Mouse (Mus musculus): ENCODE measurements around the gene Fam185a. TPM values are rescaled to one million over a fixed set of nuclear protein-coding genes. Genes with fewer than 3 reads are reported as not detected.
A peak's percentile ranks its signal among the peaks of the same experiment; 100 is the strongest.

The Fam185a gene
- polyA plus RNA-seq, 1 experiment from 2014 or later, result 8.3 TPM

DNA sequence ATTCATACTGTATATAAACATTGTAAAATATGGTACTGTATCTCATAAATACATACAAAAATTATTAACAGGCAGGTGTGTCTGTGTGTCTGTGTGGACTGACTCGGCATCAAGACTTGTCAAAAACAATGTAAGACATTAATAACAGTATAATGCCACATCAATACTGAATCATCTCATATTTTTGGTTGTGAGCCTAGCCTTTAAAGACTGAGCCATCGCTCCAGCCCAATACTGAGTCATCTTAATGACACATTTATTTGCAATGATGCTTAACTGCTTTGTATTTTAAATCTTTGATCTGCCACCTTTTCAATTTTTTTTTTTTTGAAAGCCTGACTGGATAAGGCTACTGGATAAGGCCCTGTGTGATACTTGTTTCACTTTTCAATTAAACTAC, 73.7 kb downstream of the Fam185a start:
- Histone ChIP-seq H3K27me3 (no peaks in the 10 kb centered on the region), H3K9me3 (no peaks in the 10 kb centered on the region), H3K4me1 (no peaks in the 10 kb centered on the region), H3K4me3 (no peak overlapping the region), H3K36me3 (no peaks in the 10 kb centered on the region), H3K9ac (replicated peaks) (no peak overlapping the region), H3K4me2 (replicated peaks) (no peak overlapping the region), H3K27ac (replicated peaks) (no peak overlapping the region)
- ATAC-seq (replicated peaks), result no peak
- 93% methylated on average over 2 of the region's 2 CpGs for WGBS

DNA sequence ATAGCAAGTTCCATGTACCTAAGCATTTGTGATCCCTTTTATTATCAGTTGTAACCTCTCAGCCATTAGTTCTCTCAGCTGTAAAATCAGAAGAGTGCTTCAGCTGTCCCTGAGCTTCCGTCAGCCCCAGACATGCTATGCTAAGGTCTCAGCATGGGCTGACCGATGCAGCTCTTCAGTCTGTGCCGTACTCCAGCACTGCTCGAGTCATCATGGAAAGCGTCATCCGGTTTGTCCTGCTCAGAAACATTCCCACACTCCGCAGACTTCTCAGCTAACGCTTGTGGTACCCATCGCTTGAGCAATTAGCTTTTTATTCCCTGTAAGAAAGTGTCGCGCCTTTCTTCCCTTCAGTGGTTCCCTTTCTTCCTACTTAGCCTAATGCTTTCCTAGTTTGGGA, 74.2 kb downstream of the Fam185a start:
- no peak overlapping the region for H3K27ac ChIP-seq (replicated peaks)
- no peaks in the 10 kb centered on the region for H3K4me1 ChIP-seq
- WGBS, result 78% methylated on average over 11 of the region's 11 CpGs
- ATAC-seq (replicated peaks), result no peak
- H3K4me2 ChIP-seq (replicated peaks), result no peak overlapping the region
- no peaks in the 10 kb centered on the region for H3K36me3 ChIP-seq
- H3K27me3 ChIP-seq, result no peaks in the 10 kb centered on the region
- no peak overlapping the region for H3K4me3 ChIP-seq
- no peak overlapping the region for H3K9ac ChIP-seq (replicated peaks)
- H3K9me3 ChIP-seq, result no peaks in the 10 kb centered on the region

DNA sequence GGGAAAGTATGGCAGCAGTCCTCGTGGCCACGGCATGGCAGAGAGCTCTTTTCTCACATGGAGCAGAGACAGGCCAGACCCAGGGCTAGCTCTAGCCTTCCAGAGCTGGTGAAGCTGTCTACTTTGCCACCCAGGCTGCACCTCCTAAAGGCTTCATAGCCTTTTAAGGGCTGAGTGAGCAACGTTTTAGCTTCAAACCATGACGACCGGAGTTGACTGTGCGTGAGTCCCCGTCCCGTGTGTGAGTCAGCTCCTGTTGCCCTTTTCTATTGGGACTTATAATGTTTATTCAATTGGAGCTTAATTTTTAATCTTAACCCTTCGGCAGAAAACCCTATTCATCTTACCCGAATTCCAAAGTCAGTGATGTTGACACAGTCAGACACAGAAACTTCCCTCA, 75.4 kb downstream of the Fam185a start:
- WGBS, result 80% methylated on average over 10 of the region's 10 CpGs
- H3K27me3 ChIP-seq, result no peaks in the 10 kb centered on the region
- H3K4me1 ChIP-seq, result no peaks in the 10 kb centered on the region
- ATAC-seq (replicated peaks), result no peak
- no peak overlapping the region for H3K4me2 ChIP-seq (replicated peaks)
- H3K4me3 ChIP-seq, result no peak overlapping the region
- H3K9me3 ChIP-seq, result no peaks in the 10 kb centered on the region
- H3K9ac ChIP-seq (replicated peaks), result no peak overlapping the region
- H3K36me3 ChIP-seq, result no peaks in the 10 kb centered on the region
- H3K27ac ChIP-seq (replicated peaks), result peak overlapping the region; percentile 37; the same call in 1 of the 2 replicates

DNA sequence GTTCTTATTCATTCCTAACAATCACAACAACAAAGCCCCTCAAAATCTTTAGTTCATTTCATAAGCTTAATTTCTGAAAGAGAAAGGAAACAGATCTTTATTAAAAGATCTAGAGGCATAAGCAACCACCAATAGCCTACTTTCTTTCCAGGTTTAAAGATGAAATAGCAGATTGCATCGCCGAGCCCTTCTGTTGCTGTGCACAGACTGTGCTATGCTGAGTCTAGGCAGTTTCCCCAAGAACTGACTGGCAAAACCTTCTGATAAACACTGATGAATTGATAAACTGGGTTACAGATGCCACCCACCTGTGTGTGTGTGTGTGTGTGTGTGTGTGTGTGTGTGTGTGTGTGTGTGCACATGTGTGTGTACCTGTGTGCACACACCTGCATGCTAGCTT, 76.2 kb downstream of the Fam185a start:
- H3K9me3 ChIP-seq, result no peaks in the 10 kb centered on the region

DNA sequence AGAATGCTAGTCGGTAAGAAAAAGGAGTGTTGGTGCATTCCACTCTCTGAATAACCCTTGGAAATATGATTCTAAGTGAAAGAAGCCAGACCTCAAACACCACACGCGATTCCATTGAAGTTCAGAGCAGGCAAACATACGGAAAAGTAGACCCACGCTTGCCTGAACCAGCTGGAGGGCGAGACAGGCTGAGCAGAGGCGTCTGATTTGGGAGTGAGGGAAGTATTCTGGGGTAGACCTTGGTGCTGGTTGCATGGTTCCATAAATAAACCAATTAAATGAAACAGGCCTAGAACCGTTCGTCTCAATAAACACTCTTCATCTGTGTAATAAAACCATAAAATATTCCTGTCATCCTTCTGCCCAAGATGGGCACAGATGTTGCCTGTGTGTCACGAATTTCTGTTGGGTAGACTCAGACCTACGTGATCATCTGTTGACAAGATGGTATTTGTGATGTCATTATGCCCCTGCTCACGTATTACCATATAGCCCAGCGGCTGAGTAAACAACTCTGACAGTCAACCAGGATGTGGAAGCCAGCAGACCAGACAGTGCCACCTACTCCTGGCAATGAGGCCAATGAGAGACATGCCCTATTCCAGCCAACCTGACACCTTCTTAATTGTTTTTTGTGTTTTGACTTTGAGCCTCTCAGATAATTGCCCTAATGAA, 78.3 kb downstream of the Fam185a start:
- ATAC-seq (replicated peaks), result no peak
- Histone ChIP-seq H3K27me3 (no peaks in the 10 kb centered on the region), H3K4me1 (no peaks in the 10 kb centered on the region)

More for the DNA sequence above, 76.2 kb downstream of the Fam185a start:
- Histone ChIP-seq H3K9ac (replicated peaks) (no peak overlapping the region), H3K4me2 (replicated peaks) (no peak overlapping the region), H3K4me1 (no peaks in the 10 kb centered on the region), H3K36me3 (no peaks in the 10 kb centered on the region), H3K27ac (replicated peaks) (peak overlapping the region; percentile 20; the same call in 1 of the 2 replicates), H3K27me3 (no peaks in the 10 kb centered on the region), H3K4me3 (no peak overlapping the region)
- no peak; the same call in 1 of the 2 replicates for ATAC-seq (replicated peaks)
- 84% methylated on average over 2 of the region's 2 CpGs for WGBS

DNA sequence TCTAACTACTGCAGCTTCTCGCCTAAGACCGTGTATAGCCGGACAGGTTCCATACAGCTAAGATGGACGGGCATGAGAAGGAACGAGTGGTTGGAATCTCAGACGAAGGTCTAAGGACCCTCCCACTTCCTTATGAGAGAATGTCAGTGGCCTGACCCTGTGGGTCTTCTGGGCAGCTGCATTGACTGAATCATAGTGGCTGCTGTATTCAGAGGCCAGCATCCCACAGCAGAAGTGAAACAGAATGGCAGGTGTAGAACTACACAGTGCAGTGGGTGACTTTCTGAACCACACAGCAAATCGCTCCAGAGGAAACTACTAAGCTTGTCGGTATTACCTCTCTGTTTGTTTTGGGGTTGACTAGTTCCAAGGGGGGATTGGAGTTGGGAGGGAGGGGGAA, 80.4 kb downstream of the Fam185a start:
- no peak for ATAC-seq (replicated peaks)
- Histone ChIP-seq H3K36me3 (no peaks in the 10 kb centered on the region), H3K9ac (replicated peaks) (no peak overlapping the region), H3K4me2 (replicated peaks) (no peak overlapping the region), H3K27ac (replicated peaks) (no peak overlapping the region), H3K27me3 (no peaks in the 10 kb centered on the region), H3K4me1 (no peaks in the 10 kb centered on the region), H3K9me3 (no peaks in the 10 kb centered on the region), H3K4me3 (no peak overlapping the region)
- WGBS, result 90% methylated on average over 8 of the region's 8 CpGs

More for the DNA sequence above, 78.3 kb downstream of the Fam185a start:
- no peak overlapping the region for H3K9ac ChIP-seq (replicated peaks)
- H3K36me3 ChIP-seq, result no peaks in the 10 kb centered on the region
- H3K27ac ChIP-seq (replicated peaks), result no peak overlapping the region
- no peak overlapping the region for H3K4me2 ChIP-seq (replicated peaks)
- no peak overlapping the region for H3K4me3 ChIP-seq
- WGBS, result 88% methylated on average over 13 of the region's 13 CpGs
- no peaks in the 10 kb centered on the region for H3K9me3 ChIP-seq

DNA sequence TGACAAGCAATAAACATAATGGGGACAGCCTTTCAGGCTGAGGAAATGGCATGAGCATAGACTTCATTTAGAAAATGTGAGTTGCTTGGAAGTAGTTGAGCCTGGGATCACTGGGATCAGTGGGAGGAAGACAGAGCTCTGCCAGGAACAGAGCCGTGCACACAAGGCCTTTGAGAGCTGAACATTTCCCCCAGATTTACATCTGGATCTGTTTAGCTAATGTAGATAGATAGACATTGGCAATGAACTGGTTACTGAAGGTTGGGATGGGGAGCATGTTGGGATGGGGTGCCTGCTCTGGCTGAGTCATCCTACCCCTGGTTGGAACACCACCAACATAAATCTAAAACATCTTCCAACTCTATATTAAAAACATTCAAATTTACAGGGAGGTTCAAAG, 82.1 kb downstream of the Fam185a start:
- no peak overlapping the region for H3K27ac ChIP-seq (replicated peaks)
- no peaks in the 10 kb centered on the region for H3K4me1 ChIP-seq
- no peaks in the 10 kb centered on the region for H3K9me3 ChIP-seq
- no peak overlapping the region for H3K4me2 ChIP-seq (replicated peaks)
- no peak overlapping the region for H3K4me3 ChIP-seq
- H3K9ac ChIP-seq (replicated peaks), result no peak overlapping the region
- H3K36me3 ChIP-seq, result no peaks in the 10 kb centered on the region
- ATAC-seq (replicated peaks), result no peak
- 90% methylated on average over 1 of the region's 1 CpGs for WGBS
- H3K27me3 ChIP-seq, result no peaks in the 10 kb centered on the region

DNA sequence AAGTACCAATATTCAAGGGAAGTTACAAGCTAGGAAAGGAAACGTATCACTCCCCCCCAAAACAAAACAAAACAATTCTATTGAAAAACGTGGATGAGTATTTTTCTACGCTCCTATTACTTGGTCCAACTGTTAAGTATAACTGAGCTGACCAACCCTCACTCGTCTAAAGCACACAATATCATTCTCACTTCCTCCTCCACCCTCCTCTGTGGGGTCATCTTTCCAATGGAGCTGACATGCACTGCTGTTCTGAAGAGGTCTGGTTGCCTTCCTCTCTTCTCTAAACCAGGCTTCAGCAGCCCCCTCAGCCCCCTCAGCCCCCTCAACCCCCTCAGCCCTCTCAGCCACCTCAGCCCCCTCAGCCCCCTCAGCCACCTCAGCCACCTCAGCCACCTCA, 85.0 kb downstream of the Fam185a start:
- no peak overlapping the region for H3K27ac ChIP-seq (replicated peaks)
- no peaks in the 10 kb centered on the region for H3K27me3 ChIP-seq
- no peaks in the 10 kb centered on the region for H3K36me3 ChIP-seq
- 87% methylated on average over 4 of the region's 4 CpGs for WGBS
- H3K4me3 ChIP-seq, result no peak overlapping the region
- H3K4me2 ChIP-seq (replicated peaks), result no peak overlapping the region
- no peak overlapping the region for H3K9ac ChIP-seq (replicated peaks)
- no peak for ATAC-seq (replicated peaks)
- H3K9me3 ChIP-seq, result no peaks in the 10 kb centered on the region
- no peaks in the 10 kb centered on the region for H3K4me1 ChIP-seq

DNA sequence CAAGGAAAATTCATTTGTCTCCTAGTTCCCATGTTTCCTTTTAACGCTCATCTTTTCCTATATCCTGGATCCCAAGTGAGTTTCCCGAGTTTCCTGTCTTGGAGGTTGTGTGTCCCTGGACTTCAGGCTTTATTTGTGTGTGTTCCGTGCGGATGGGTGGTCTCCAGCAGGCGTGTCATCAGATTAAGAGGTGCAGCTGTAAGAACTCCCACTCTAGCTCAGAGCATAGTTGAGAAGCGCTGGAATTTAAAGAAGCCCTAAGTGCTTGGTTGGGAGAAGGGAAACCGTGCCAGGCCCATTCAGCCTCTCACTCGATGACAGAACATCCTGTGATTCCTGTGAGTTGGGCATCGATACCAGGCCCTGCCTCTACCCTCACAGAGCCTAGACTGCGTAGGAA, 88.6 kb downstream of the Fam185a start:
- Histone ChIP-seq H3K36me3 (no peaks in the 10 kb centered on the region), H3K4me1 (no peaks in the 10 kb centered on the region), H3K4me2 (replicated peaks) (no peak overlapping the region), H3K4me3 (no peak overlapping the region), H3K9me3 (no peaks in the 10 kb centered on the region), H3K9ac (replicated peaks) (no peak overlapping the region), H3K27ac (replicated peaks) (no peak overlapping the region), H3K27me3 (no peaks in the 10 kb centered on the region)
- 72% methylated on average over 10 of the region's 10 CpGs for WGBS
- ATAC-seq (replicated peaks), result no peak

DNA sequence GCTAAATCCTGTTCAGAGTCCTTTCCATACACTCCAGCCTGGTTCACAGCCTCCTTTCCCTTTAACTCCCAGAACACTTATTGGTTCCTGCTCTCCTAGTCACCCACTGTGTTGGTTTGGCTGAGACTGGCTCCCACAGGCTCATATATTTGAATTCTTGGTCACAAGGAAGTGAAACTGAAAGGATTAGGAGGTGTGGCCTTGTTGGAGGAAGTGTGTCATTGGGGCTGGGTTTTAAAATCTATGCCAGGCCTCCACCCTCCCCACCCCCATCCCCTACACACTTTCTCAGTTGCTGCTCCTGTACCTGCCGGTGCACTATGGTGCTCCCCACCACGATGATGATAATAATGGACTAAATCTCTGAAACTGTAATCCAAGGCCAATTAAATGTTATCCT, 92.8 kb downstream of the Fam185a start:
- Histone ChIP-seq H3K9me3 (no peaks in the 10 kb centered on the region), H3K27ac (replicated peaks) (no peak overlapping the region), H3K36me3 (no peaks in the 10 kb centered on the region), H3K4me2 (replicated peaks) (no peak overlapping the region), H3K27me3 (no peaks in the 10 kb centered on the region), H3K4me3 (no peak overlapping the region), H3K9ac (replicated peaks) (no peak overlapping the region), H3K4me1 (no peaks in the 10 kb centered on the region)
- ATAC-seq (replicated peaks), result no peak
- WGBS, result 85% methylated on average over 2 of the region's 2 CpGs

DNA sequence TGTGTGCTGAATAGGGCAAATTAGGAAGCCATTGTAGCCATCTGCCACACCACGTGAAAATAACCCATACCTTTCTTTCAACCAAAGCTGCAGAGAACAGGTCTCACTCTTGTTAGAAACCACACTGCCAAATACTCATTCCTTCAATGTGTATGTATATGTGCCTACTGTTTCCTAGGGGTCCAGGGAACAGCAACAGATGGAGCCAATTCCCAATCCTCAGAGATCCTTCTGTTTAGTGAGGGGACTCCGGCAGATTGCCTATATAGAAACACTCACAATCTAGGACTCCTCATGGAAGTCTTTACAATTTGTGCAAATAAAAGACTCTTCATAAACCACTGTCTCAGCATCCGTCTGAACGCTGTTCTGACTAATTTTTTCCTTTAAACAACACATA, 93.4 kb downstream of the Fam185a start:
- WGBS, result 49% methylated on average over 4 of the region's 4 CpGs
- Histone ChIP-seq H3K27me3 (no peaks in the 10 kb centered on the region), H3K4me1 (no peaks in the 10 kb centered on the region), H3K9me3 (no peaks in the 10 kb centered on the region), H3K27ac (replicated peaks) (no peak overlapping the region), H3K9ac (replicated peaks) (no peak overlapping the region), H3K4me2 (replicated peaks) (no peak overlapping the region), H3K4me3 (no peak overlapping the region), H3K36me3 (no peaks in the 10 kb centered on the region)
- 0 out of 2 replicates have a peak, but pooled peaks have one; percentile 23 for ATAC-seq (replicated peaks)

DNA sequence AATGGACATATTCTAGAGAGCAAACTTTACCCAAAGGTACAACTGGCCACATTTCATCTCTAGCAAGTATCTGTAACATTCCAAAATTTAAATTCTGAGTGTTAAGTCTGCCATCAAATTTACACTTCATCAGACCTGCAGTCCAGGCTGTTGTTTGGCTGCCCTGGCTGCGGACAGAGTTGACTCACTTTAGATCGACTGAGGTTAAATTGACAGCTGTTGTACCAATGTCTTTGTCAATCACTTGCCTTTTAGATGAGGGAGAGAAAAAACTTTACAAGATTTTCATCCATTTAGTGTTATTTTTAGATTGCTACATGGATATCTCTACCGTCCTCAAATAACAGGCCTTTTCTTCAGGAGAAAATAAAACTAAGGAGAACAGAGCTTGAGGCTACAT, 94.4 kb downstream of the Fam185a start:
- no peaks in the 10 kb centered on the region for H3K9me3 ChIP-seq
- no peaks in the 10 kb centered on the region for H3K27me3 ChIP-seq
- H3K4me2 ChIP-seq (replicated peaks), result no peak overlapping the region
- H3K4me3 ChIP-seq, result no peak overlapping the region
- WGBS, result 91% methylated on average over 3 of the region's 3 CpGs
- no peak overlapping the region for H3K27ac ChIP-seq (replicated peaks)
- H3K36me3 ChIP-seq, result no peaks in the 10 kb centered on the region
- H3K4me1 ChIP-seq, result no peaks in the 10 kb centered on the region
- H3K9ac ChIP-seq (replicated peaks), result no peak overlapping the region
- no peak for ATAC-seq (replicated peaks)

DNA sequence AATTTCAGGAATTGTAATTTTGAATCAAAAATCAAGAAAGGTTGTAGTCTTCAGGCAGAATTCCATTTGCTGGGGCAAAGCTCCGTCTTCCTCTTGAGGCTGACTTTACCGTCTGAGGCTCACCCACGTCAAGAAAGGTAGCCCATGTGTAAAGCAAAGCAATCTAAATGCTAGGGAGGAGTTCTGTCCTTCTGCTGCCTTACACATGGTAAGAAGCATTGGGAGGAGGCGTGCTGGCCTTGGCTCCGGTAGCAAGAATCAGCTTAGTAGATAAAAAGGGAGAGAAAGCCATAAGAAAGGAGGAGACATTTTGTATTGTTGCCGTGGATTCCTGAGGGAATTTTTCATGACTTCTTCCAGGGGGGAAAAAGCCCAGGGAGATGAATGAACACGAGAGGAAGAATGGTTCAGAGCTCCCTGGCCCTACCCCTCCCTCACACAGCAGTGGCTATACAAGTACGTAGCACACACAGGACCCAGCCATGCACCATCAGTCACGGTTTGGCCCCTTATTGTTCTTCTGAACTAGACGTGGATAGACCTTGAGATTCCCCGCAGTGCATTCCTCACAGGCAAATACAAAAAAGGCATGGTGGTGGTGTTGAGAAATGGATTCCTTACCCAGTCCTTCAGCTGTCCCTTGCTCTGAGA, 102.2 kb downstream of the Fam185a start:
- Histone ChIP-seq H3K4me3 (no peak overlapping the region), H3K9ac (replicated peaks) (no peak overlapping the region), H3K36me3 (no peaks in the 10 kb centered on the region), H3K27ac (replicated peaks) (no peak overlapping the region), H3K4me2 (replicated peaks) (no peak overlapping the region), H3K4me1 (no peaks in the 10 kb centered on the region), H3K27me3 (no peaks in the 10 kb centered on the region), H3K9me3 (no peaks in the 10 kb centered on the region)
- no peak for ATAC-seq (replicated peaks)
- 52% methylated on average over 11 of the region's 11 CpGs for WGBS
